17 mouse cellular contexts compared by ENCODE assay signal in genomic region chr11:53140722-53141400, GRCm38 (mm10).
DNase-seq lines count a peak whose midpoint lies in the region; ATAC-seq lines count a peak whose summit lies in the region.
"Had no signal": no experiment of that assay in that cellular context is flagged by ENCODE, and none has a peak within 500 bp of the region (broad histone marks: within the 10 kb centered on the region; RNA-seq: fewer than 3 reads in every experiment).

No protein-coding gene starts in this region.

- no peak overlapping the region for H3K9ac ChIP-seq in embryonic facial prominence, embryonic 14.5 days (ENCODE audit: low read depth, low read length)
- no peak overlapping the region for H3K9ac ChIP-seq in midbrain, embryonic 14.5 days (replicated peaks; ENCODE audit: low read length)
- no peak overlapping the region for H3K9ac ChIP-seq in midbrain, embryonic 15.5 days
- no peak overlapping the region for H3K9ac ChIP-seq in forebrain, embryonic 14.5 days (ENCODE audit: low read length)
- H3K9ac ChIP-seq: limb, embryonic 12.5 days; liver, embryonic 15.5 days; midbrain, embryonic 13.5 days; neural tube, embryonic 12.5 days had no signal

- H3K4me1 ChIP-seq in embryonic facial prominence, embryonic 14.5 days (ENCODE audit: control insufficient read depth, insufficient read depth, low read length) = no peaks in the 10 kb centered on the region
- H3K4me1 ChIP-seq in embryonic facial prominence, embryonic 10.5 days = peaks cover 10% of the 10 kb centered on the region; the same call in 1 of the 2 replicates
- peaks cover 15% of the 10 kb centered on the region; the same call in 1 of the 2 replicates for H3K4me1 ChIP-seq in midbrain, embryonic 14.5 days (ENCODE audit: control insufficient read depth, insufficient read depth, low read length)
- H3K4me1 ChIP-seq in midbrain, embryonic 15.5 days = peaks cover 23% of the 10 kb centered on the region
- H3K4me1 ChIP-seq in forebrain, embryonic 14.5 days (ENCODE audit: control insufficient read depth, insufficient read depth, low read length) = peaks cover 7% of the 10 kb centered on the region
- H3K4me1 ChIP-seq: liver, embryonic 15.5 days had no signal

- ATAC-seq in embryonic facial prominence, embryonic 14.5 days (ENCODE audit: low read depth) = no peak
- ATAC-seq in midbrain, embryonic 14.5 days (ENCODE audit: low FRiP score, low TSS enrichment) = no peak
- no peak for ATAC-seq in midbrain, embryonic 15.5 days (replicated peaks)
- peak; percentile 61; the same call in 1 of the 2 replicates for ATAC-seq in forebrain, embryonic 14.5 days
- ATAC-seq: midbrain, embryonic 13.5 days had no signal

- no peak overlapping the region for H3K4me3 ChIP-seq in embryonic facial prominence, embryonic 14.5 days (ENCODE audit: low read depth, low read length)
- H3K4me3 ChIP-seq in embryonic facial prominence, embryonic 10.5 days = no peak overlapping the region
- no peak overlapping the region for H3K4me3 ChIP-seq in midbrain, embryonic 14.5 days (replicated peaks; ENCODE audit: low read depth, low read length)
- no peak overlapping the region for H3K4me3 ChIP-seq in midbrain, embryonic 15.5 days
- H3K4me3 ChIP-seq in forebrain, embryonic 14.5 days (ENCODE audit: low read depth, low read length) = no peak overlapping the region
- H3K4me3 ChIP-seq: left cerebral cortex, adult 2 months; limb, embryonic 12.5 days; liver, embryonic 15.5 days; midbrain, embryonic 13.5 days; neural tube, embryonic 12.5 days had no signal

- H3K4me2 ChIP-seq in embryonic facial prominence, embryonic 14.5 days (ENCODE audit: low read depth, low read length) = no peak overlapping the region
- no peak overlapping the region for H3K4me2 ChIP-seq in midbrain, embryonic 14.5 days (ENCODE audit: low read length)
- H3K4me2 ChIP-seq in midbrain, embryonic 15.5 days = no peak overlapping the region
- H3K4me2 ChIP-seq in forebrain, embryonic 14.5 days (ENCODE audit: low read length) = no peak overlapping the region
- H3K4me2 ChIP-seq: limb, embryonic 12.5 days; liver, embryonic 15.5 days; midbrain, embryonic 13.5 days; neural tube, embryonic 12.5 days had no signal

- WGBS in embryonic facial prominence, embryonic 14.5 days = 82% methylated on average over 10 of the region's 10 CpGs
- 81% methylated on average over 10 of the region's 10 CpGs for WGBS in embryonic facial prominence, embryonic 10.5 days
- 38% methylated on average over 10 of the region's 10 CpGs for WGBS in midbrain, embryonic 14.5 days
- 39% methylated on average over 10 of the region's 10 CpGs for WGBS in midbrain, embryonic 15.5 days
- WGBS in forebrain, embryonic 14.5 days = 30% methylated on average over 10 of the region's 10 CpGs

- H3K9me3 ChIP-seq in embryonic facial prominence, embryonic 14.5 days (ENCODE audit: control insufficient read depth, low read length) = no peaks in the 10 kb centered on the region
- no peaks in the 10 kb centered on the region for H3K9me3 ChIP-seq in embryonic facial prominence, embryonic 10.5 days
- no peaks in the 10 kb centered on the region for H3K9me3 ChIP-seq in midbrain, embryonic 14.5 days (ENCODE audit: control insufficient read depth, low read length)
- no peaks in the 10 kb centered on the region for H3K9me3 ChIP-seq in midbrain, embryonic 15.5 days
- H3K9me3 ChIP-seq in forebrain, embryonic 14.5 days (replicated peaks; ENCODE audit: control insufficient read depth, low read length) = no peaks in the 10 kb centered on the region
- H3K9me3 ChIP-seq: limb, embryonic 12.5 days; liver, embryonic 15.5 days; midbrain, embryonic 13.5 days; neural tube, embryonic 12.5 days had no signal

- H3K27me3 ChIP-seq in embryonic facial prominence, embryonic 14.5 days (replicated peaks; ENCODE audit: control insufficient read depth, insufficient read depth, low read length) = no peaks in the 10 kb centered on the region
- no peaks in the 10 kb centered on the region for H3K27me3 ChIP-seq in embryonic facial prominence, embryonic 10.5 days (replicated peaks; ENCODE audit: low read depth, poor library complexity, severe bottlenecking)
- no peaks in the 10 kb centered on the region for H3K27me3 ChIP-seq in midbrain, embryonic 14.5 days (ENCODE audit: control insufficient read depth, insufficient read depth, low read length)
- no peaks in the 10 kb centered on the region for H3K27me3 ChIP-seq in midbrain, embryonic 15.5 days (replicated peaks)
- H3K27me3 ChIP-seq in forebrain, embryonic 14.5 days (replicated peaks; ENCODE audit: control insufficient read depth, insufficient read depth, low read length) = no peaks in the 10 kb centered on the region
- H3K27me3 ChIP-seq: limb, embryonic 12.5 days; liver, embryonic 15.5 days had no signal

- H3K27ac ChIP-seq in embryonic facial prominence, embryonic 14.5 days (replicated peaks; ENCODE audit: low read depth, low read length) = no peak overlapping the region
- no peak overlapping the region for H3K27ac ChIP-seq in embryonic facial prominence, embryonic 10.5 days (replicated peaks)
- no peak overlapping the region for H3K27ac ChIP-seq in midbrain, embryonic 14.5 days (replicated peaks; ENCODE audit: low read depth, low read length)
- no peak overlapping the region for H3K27ac ChIP-seq in midbrain, embryonic 15.5 days
- H3K27ac ChIP-seq in forebrain, embryonic 14.5 days (ENCODE audit: low read depth, low read length) = no peak overlapping the region
- H3K27ac ChIP-seq: kidney, postnatal 0 days; left cerebral cortex, adult 2 months; limb, embryonic 12.5 days; liver, embryonic 15.5 days; midbrain, embryonic 13.5 days; neural tube, embryonic 12.5 days; stomach, postnatal 0 days had no signal

- H3K36me3 ChIP-seq in embryonic facial prominence, embryonic 14.5 days (ENCODE audit: control insufficient read depth, insufficient read depth, low read length) = no peaks in the 10 kb centered on the region
- H3K36me3 ChIP-seq in embryonic facial prominence, embryonic 10.5 days (replicated peaks) = no peaks in the 10 kb centered on the region
- H3K36me3 ChIP-seq in midbrain, embryonic 14.5 days (ENCODE audit: control insufficient read depth, insufficient read depth, low read length) = no peaks in the 10 kb centered on the region
- no peaks in the 10 kb centered on the region for H3K36me3 ChIP-seq in midbrain, embryonic 15.5 days (replicated peaks)
- no peaks in the 10 kb centered on the region for H3K36me3 ChIP-seq in forebrain, embryonic 14.5 days (ENCODE audit: control insufficient read depth, insufficient read depth, low read length)
- H3K36me3 ChIP-seq: limb, embryonic 12.5 days; liver, embryonic 15.5 days; midbrain, embryonic 13.5 days; neural tube, embryonic 12.5 days had no signal

- peak; percentile 20 for DNase-seq in embryonic facial prominence, embryonic 14.5 days (ENCODE audit: low spot score)
- no peak for DNase-seq in embryonic facial prominence, embryonic 10.5 days (ENCODE audit: low spot score)
- DNase-seq in midbrain, embryonic 14.5 days = peak; percentile 63
- DNase-seq in forebrain, embryonic 14.5 days (ENCODE audit: low spot score) = peak; percentile 60
- peak; percentile 93 for DNase-seq in retina, postnatal 1 day
- DNase-seq in kidney, postnatal 25 days = no peak
- no peak for DNase-seq in right cerebral cortex, postnatal 25 days
- DNase-seq: cerebellum, adult 11 months; heart, adult 11 months had no signal

Comparison
In these comparisons a context has a peak if more than half of its experiments do, and no peak if none do; other contexts are left out.
1. DNase-seq: peak in embryonic facial prominence, embryonic 14.5 days (single experiment), midbrain, embryonic 14.5 days (single experiment), forebrain, embryonic 14.5 days (single experiment) and retina, postnatal 1 day (single experiment); none in embryonic facial prominence, embryonic 10.5 days (single experiment), kidney, postnatal 25 days (0 of 2) and right cerebral cortex, postnatal 25 days (single experiment).